Mouse (Mus musculus) urinary bladder, postnatal 4 days (tissue): Measurements from ENCODE around the gene Ercc2.

Source experiments
- DNase-seq, 2 experiments: peaks; one replicate each; pipeline ENCODE4 v3.0.0; 2021 to 2022; ENCODE audit warnings: low spot score in 2 of 2

Ercc2 gene

DNA sequence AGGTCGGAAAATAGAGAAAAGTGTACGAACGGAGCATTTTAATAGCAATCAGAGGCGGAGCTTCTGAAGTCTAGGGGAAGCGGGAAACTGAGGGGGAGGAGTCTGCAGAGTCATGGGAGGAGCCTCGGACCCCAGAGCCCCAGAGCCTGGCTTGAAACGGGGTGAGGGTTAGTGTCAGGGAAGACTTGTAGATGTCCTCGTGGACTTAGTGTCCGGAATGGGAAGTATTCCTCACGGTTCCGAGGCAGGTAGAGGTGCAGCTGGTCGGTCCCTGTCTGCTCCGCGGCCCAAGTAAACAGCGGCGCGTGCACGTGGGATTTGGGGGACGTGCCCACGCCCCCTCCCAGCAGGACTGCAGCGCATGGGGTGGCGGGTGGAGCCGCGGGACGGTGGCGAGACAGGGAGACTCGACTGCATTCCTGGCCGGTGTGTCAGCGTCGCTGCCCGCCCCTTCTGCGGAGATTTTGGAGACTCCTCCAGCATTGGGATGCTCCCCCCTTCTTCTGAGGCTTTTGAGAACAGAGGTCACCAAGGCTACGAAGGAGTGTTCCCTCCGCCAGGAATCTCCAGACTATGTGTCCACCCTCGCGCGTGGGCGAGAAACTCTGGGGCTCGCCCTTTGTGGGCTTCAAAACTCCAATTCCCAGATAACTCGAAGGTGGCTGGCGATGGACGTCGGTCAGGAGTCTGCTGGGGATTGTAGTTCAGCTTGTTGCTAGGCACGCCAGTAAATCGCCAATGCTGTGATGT lies 21.7 kb upstream of the Ercc2 start:
- DNase-seq = peak; percentile 77

- DNase-seq = peak; percentile 87 to 90
Observed at GRCm38 (mm10) chr7:19360944-19361343, 20.9 kb upstream of the Ercc2 start.

DNA sequence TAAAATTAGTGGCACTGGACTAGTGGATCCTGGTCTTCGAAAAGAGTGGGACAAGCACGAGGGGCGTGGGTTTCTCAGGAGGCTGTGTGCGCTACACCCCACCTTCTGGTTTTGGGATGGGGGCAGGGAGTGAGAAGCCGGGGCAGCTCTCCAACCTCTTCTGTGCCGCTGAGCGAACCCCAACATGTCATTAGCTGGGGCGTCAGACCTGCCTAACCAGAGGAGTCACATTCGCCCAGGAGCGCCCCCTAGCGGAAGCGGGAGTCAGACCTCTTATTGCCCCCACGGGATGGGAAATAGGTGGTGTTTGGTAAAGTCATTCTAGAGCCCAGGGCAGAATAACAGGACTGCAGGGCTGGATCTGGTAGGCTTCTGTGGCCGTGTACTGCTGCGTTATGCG lies 20.1 kb upstream of the Ercc2 start:
- DNase-seq = peak; percentile 66 to 80

GRCm38 (mm10) chr7:19362276-19362675 lies 19.5 kb upstream of the Ercc2 start:
- DNase-seq = no peak

DNA sequence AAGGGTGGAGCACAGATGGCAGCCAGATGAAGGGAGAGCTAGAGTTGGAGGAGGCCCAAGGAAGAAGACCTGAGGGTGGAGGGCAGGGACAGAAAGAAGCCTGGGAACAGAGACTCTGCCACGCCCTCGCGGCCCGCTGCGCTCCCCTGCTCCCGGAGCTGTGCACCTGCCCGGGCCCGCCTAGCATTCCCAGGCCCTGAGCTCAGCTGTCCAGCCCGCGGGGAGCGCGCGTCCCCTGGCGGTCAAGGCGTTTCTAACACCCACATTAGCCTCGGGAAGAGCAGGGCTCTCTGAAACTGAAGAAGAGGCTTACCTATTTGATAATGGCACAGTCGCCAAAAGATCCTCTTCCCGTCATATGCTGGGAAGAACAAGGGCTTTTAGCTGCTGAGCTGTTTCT lies 17.9 kb upstream of the Ercc2 start:
- DNase-seq = peak; percentile 73 to 79

GRCm38 (mm10) chr7:19365376-19365775 lies 16.4 kb upstream of the Ercc2 start:
- DNase-seq = peak in 1 of 2 experiments; percentile 45

DNA sequence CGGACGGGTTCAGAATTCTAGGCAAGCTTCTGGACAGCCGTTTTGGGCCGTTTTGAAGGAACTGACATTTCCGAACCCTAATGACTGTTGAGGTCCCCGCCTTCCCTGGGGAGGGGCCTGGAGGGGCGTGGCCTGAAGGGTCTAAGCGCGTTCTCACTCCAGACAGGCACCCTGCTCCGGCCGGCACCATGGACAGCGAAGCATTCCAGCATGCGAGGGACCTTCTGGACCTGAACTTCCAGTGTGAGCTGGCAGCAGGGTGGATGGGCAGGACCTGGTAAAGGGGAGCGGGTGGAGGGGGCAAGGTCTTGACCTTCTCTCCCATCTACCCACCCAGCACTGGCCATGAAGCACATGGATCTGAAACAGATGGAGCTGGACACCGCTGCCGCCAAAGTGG lies 13.4 kb upstream of the Ercc2 start:
- no peak for DNase-seq

- peak in 1 of 2 experiments; percentile 74 for DNase-seq
Observed at GRCm38 (mm10) chr7:19369823-19370425, 11.9 kb upstream of the Ercc2 start.

DNA sequence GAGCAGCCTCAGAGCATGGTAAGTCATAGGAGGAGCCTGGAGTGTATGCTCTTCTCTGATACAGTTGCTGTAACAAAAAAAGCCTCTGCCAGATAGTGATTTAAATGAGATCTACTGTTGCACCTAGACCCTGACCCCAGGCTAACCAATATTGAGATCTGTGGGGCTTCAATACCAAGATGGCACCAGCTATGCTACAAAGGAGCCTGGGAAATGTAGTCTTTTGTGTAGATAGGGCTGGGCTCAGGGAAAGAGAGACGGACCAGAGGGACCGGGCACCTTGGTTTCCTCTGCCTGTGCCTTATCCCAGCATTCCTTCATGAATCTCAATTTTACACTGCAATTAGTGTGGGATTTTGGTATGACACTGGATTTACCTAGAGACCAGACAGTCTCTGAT lies 8.4 kb upstream of the Ercc2 start:
- no peak for DNase-seq

DNA sequence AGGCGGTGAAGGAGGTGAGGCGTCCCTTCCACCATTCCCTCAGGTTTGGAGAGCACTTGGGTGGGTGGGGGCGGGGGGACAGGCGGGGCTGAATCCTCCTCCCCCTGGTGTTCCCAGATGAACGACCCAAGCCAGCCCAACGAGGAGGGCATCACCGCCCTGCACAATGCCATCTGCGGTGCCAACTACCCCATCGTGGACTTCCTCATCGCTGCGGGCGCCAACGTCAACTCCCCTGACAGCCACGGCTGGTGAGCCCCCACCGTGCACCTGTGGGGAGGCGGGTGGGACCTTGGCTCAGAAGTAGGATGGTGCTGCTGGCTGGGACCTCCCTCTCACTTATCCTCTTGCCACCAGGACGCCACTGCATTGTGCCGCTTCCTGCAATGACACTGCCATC lies 6.4 kb upstream of the Ercc2 start:
- DNase-seq = no peak

DNA sequence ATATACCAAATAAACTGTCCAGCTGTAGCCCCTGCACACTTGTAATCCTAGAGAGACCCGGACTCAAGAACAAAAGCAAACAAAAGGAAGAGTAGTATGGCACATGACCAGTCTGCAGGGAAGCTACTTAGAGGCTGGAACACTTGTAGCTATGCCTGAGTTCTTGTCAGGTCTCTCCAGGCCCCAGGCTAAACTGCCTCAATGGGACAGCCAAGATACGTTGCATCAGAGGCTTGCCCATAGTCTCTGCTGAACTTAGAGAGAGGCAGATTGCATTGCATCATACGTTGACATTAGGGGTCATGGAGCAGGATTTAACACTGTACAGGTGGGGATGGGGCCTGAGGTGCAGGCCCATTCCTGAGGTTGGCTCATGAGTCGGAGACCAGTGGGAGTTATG lies 5.8 kb upstream of the Ercc2 start:
- DNase-seq = no peak

GRCm38 (mm10) chr7:19378049-19378448 lies 3.8 kb upstream of the Ercc2 start:
- DNase-seq = no peak

DNA sequence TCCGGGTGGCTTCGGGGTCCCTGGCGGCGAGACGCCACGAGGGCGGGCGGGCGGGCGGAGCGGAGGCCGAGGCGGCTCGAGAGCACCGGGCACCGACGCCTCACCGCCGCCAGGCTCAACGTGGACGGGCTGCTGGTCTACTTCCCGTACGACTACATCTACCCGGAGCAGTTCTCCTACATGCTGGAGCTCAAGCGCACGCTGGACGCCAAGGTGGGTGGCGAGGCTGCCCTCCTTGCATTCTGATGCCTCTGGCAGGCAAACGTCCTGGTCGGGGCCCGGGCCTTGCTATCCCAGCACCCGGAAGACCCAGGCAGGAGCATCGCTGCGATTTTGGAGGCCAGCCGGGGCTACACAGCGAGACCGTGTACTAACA lies 344 bp downstream of the Ercc2 start:
- no peak for DNase-seq

DNA sequence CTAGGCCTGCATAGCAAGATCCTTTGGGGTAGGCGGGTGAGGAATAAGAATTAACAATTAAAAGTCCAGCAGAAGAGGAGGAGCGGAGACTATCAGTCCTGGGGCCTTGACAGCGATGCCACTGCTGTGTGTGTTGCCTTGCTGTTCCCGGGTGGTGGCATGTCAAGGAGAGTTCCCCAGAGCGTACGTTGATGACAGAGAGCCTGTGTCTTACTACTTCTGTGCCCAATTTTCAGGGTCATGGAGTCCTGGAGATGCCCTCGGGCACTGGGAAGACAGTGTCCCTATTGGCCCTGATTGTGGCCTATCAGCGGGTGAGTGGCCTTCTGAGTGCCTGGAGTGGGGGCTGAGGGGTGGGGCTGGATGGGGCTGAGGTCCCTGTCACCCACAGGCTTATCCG lies 1.9 kb downstream of the Ercc2 start:
- DNase-seq = no peak

DNA sequence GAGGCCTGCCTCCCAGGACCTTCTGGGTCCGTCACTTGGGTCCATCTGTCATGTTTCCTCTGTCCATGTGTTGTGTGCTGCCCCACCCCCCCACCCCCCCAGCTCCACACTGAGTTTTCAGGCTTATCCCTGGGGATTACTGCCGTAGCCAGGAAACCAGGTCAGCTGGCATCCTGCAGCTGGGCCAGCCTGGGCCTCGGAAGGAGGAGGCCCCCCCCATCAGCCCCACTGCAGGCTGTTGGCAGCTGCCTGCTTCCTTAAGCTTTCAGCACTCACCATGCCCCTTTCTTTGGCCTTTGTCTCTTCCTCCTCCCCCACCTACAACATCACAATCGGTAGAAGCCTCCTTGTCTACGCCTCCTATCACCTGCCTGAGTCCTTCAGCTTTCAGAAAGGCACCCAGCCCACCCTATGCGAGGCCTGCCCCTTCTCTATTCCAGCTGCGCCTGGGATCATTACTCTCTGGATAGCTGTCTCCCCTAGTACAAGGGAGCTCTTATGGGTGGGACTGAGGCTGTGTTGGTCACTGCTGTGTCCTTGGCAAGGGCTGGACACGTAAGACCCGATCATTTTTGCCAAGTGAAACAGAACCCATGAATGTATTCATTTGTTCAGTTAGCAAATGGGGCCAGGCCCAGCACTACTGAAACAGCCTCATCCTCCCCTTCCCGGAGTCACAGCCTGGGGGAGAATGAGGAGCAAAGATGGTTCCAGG lies 7.0 kb downstream of the Ercc2 start:
- DNase-seq = no peak

- DNase-seq = no peak
Observed at GRCm38 (mm10) chr7:19394484-19394883, 12.7 kb downstream of the Ercc2 start.

GRCm38 (mm10) chr7:19399496-19400280 lies 17.9 kb downstream of the Ercc2 start:
- DNase-seq = peak in 1 of 2 experiments; percentile 51

DNA sequence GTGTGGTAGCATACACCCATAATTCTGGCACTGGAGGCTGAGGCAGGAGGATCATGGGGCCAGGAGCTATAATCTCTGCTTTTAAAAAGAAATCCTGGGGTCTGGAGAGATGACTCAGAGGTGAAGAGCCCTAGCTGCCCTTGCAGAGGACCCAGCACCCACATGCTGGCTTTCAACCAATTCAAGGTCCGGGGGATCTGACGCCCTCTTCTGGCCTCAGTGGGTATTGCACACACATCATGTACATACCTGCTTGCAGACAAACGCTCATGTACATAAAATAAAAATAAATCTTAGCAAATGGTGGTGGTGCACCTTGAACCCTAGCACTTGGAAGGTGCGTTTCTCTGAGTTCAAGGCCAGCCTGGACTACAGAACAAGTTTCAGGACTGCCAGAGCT lies 19.1 kb downstream of the Ercc2 start:
- DNase-seq = no peak

- no peak for DNase-seq
Observed at GRCm38 (mm10) chr7:19402535-19403112, 20.8 kb downstream of the Ercc2 start.

DNA sequence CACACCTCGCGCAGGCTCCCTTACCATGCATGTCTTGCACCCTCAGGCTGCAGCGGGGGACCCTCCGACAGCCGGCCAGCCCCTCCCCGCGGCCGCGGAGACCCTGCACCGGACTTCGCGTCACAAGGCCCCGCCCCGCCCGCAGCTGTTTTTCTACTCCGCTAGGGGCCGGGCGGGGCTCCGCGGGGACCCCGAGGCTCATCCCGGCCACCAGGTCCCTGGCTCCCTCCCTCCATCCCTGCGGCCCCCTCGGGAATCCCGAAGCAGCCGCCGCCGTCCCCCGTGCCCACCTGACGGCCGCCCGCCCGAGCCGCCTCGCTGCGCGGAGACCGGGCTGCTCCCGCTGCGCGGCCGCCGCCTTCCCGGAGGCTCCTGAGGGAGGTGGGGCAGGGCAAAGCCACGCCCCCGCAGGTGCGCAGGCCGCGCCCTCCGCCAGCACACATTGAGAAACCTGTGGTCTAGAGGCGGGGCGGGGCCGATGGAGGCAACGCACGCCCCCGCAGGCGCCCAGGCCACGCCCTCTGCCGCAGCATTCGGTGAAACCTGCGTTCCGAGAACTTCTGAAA lies 22.0 kb downstream of the Ercc2 start, which contains the start of gene Klc3:
Gene Klc3, minus strand, starts transcription at position 374 of the 566 bp plus-strand sequence.
- DNase-seq = peak in 1 of 2 experiments; percentile 68

GRCm38 (mm10) chr7:19404476-19404875 lies 22.7 kb downstream of the Ercc2 start, which contains the start of gene Ckm:
TSS of gene Ckm (plus strand) at chr7:19404776.
- DNase-seq = no peak
